Mouse (Mus musculus) ES-E14 (cell line): ENCODE results near the gene Polr2b. TPM values are rescaled to one million over a fixed set of nuclear protein-coding genes. Genes with fewer than 3 reads are reported as not detected.

Experiments used
- DNase-seq: peaks from one replicate; pipeline ENCODE4 v3.0.0-alpha.2; 2013; ENCODE audit warnings: low read depth, low spot score
- H3K27ac ChIP-seq: 2 replicates; pipeline ENCODE4 v1.5.1; 2012; ENCODE audit warnings: low read depth, mild to moderate bottlenecking, low read length, moderate library complexity, mixed read lengths; ENCODE audit not compliant: poor library complexity, insufficient read depth, severe bottlenecking
- H3K36me3 ChIP-seq: 2 replicates; pipeline ENCODE4 v1.6.1; 2012; ENCODE audit warnings: mild to moderate bottlenecking, low read length, moderate library complexity, mixed read lengths; ENCODE audit not compliant: control insufficient read depth, poor library complexity, insufficient read depth, severe bottlenecking
- H3K4me1 ChIP-seq, 2 experiments: fragments of 150-350 bp in 1 of 2; sonication (generic) in 1 of 2; 2 replicates each; pipeline ENCODE4 v1.6.1; 2012; ENCODE audit warnings: low read length in 2 of 2, mild to moderate bottlenecking in 1 of 2, mixed read lengths in 1 of 2; ENCODE audit not compliant: control insufficient read depth in 2 of 2, insufficient read depth in 2 of 2, poor library complexity in 1 of 2
- H3K4me3 ChIP-seq, 2 experiments: fragments of 150-350 bp in 1 of 2; sonication (generic) in 1 of 2; 2 replicates each; pipeline ENCODE4 v1.5.1; 2012; ENCODE audit warnings: low read length in 2 of 2, low read depth in 1 of 2, mild to moderate bottlenecking in 1 of 2, mixed read lengths in 1 of 2; ENCODE audit not compliant: insufficient read depth in 1 of 2, poor library complexity in 1 of 2, severe bottlenecking in 1 of 2
- H3K9ac ChIP-seq: 2 replicates; pipeline ENCODE4 v1.6.1; 2012; ENCODE audit warnings: low read depth, mild to moderate bottlenecking, low read length, mixed read lengths; ENCODE audit not compliant: poor library complexity, insufficient read depth, severe bottlenecking
- H3K9me3 ChIP-seq: fragments of 150-350 bp; sonication (generic); 2 replicates; pipeline ENCODE4 v1.6.1; 2012; ENCODE audit warnings: low read depth, mild to moderate bottlenecking, low read length; ENCODE audit not compliant: control insufficient read depth, insufficient read depth
- CHD2 ChIP-seq: IDR thresholded peaks from 2 replicates; pipeline ENCODE4 v1.6.1; 2014; ENCODE audit warnings: mild to moderate bottlenecking, low read depth, low read length, inconsistent platforms
- HCFC1 ChIP-seq: IDR thresholded peaks from 2 replicates; pipeline ENCODE4 v1.6.1; 2012; ENCODE audit warnings: low read length, inconsistent platforms, borderline replicate concordance; ENCODE audit not compliant: insufficient read depth
- MAFK ChIP-seq: IDR thresholded peaks from 2 replicates; pipeline ENCODE4 v1.6.1; 2014; ENCODE audit warnings: mild to moderate bottlenecking, low read depth, low read length, inconsistent platforms; ENCODE audit not compliant: insufficient read depth
- ZC3H11A ChIP-seq: IDR thresholded peaks from 2 replicates; pipeline ENCODE4 v1.6.1; 2012; ENCODE audit warnings: low read depth, mild to moderate bottlenecking, inconsistent platforms, low read length, borderline replicate concordance
- ZNF384 ChIP-seq: IDR thresholded peaks from 2 replicates; pipeline ENCODE4 v1.6.1; 2012; ENCODE audit warnings: low read depth, low read length, inconsistent platforms
- in situ Hi-C, 2 experiments: fragments of 600-800 bp; cut with MboI; formaldehyde crosslinking; loops; one replicate each; pipeline ENCODE4 v1.15.1; 2025; ENCODE audit warnings: low sequenced_read_pairs in 2 of 2, inconsistent platforms in 1 of 2; ENCODE audit not compliant: unreplicated experiment in 2 of 2
- total RNA-seq: library from RNA; depleted of rRNA; stranded (reverse); fragments of 300-350 nt; gene quantifications from 2 replicates; pipeline ENCODE4 v1.2.3, GENCODE M21; 2012

The Polr2b gene
- total RNA-seq, 1 experiment: 184 TPM

GRCm38 (mm10) chr5:77301296-77301903, 8.5 kb upstream of the Polr2b start:
- peaks cover 13% of the 10 kb centered on the region for H3K36me3 ChIP-seq

GRCm38 (mm10) chr5:77307821-77308553, 2.0 kb upstream of the Polr2b start:
- in situ Hi-C loops: no loop called here
- Histone ChIP-seq H3K4me3 (no peak overlapping the region; a peak in 1 of 4 replicates), H3K27ac (no peak overlapping the region), H3K36me3 (no peaks in the 10 kb centered on the region; the same call in 1 of the 2 replicates), H3K4me1 (peaks cover 0 to 5% of the 10 kb centered on the region in 2 experiments; a peak in 1 of 4 replicates), H3K9ac (no peak overlapping the region), H3K9me3 (no peaks in the 10 kb centered on the region)
- no peak for TF ChIP-seq CHD2
- TF ChIP-seq ZC3H11A: no peak
- no peak for TF ChIP-seq HCFC1
- no peak for TF ChIP-seq MAFK
- TF ChIP-seq ZNF384: no peak
- no peak for DNase-seq

More at GRCm38 (mm10) chr5:77301296-77301903, 8.5 kb upstream of the Polr2b start:
- Histone ChIP-seq H3K4me1 (no peaks in the 10 kb centered on the region), H3K9me3 (no peaks in the 10 kb centered on the region), H3K9ac (no peak overlapping the region), H3K27ac (no peak overlapping the region), H3K4me3 (no peak overlapping the region)
- no peak for DNase-seq
- in situ Hi-C loops: no loop called here
- TF ChIP-seq ZNF384: no peak
- TF ChIP-seq ZC3H11A: no peak
- TF ChIP-seq CHD2: no peak
- TF ChIP-seq MAFK: no peak
- TF ChIP-seq HCFC1: no peak

- DNase-seq: no peak
- no peaks in the 10 kb centered on the region; the same call in 1 of the 2 replicates for H3K36me3 ChIP-seq
Measured at GRCm38 (mm10) chr5:77309051-77309906, 668 bp upstream of the Polr2b start.

GRCm38 (mm10) chr5:77314206-77314605, 4.3 kb downstream of the Polr2b start:
- peaks cover 7% of the 10 kb centered on the region for H3K36me3 ChIP-seq
- no peak overlapping the region for H3K9ac ChIP-seq
- H3K9me3 ChIP-seq: no peaks in the 10 kb centered on the region
- no peak for DNase-seq
- in situ Hi-C loops: no loop called here
- no peak overlapping the region for H3K27ac ChIP-seq
- peak; percentile 10; the same call in 1 of the 2 replicates for TF ChIP-seq ZNF384
- TF ChIP-seq CHD2: no peak
- peaks cover 0 to 3% of the 10 kb centered on the region in 2 experiments; a peak in 1 of 4 replicates for H3K4me1 ChIP-seq
- no peak overlapping the region for H3K4me3 ChIP-seq

More at GRCm38 (mm10) chr5:77309051-77309906, 668 bp upstream of the Polr2b start:
- Histone ChIP-seq H3K4me1 (peaks cover 0 to 5% of the 10 kb centered on the region in 2 experiments; a peak in 1 of 4 replicates), H3K9me3 (no peaks in the 10 kb centered on the region), H3K27ac (no peak overlapping the region), H3K9ac (peak overlapping the region; percentile 67), H3K4me3 (peak overlapping the region; percentile 66 to 97)
- TF ChIP-seq CHD2 (no peak), MAFK (no peak), ZC3H11A (no peak), ZNF384 (no peak), HCFC1 (no peak)
- in situ Hi-C loops: no loop called here
